Mouse (Mus musculus): ENCODE results near the gene Sh3rf3.

Gene Sh3rf3

GRCm38 (mm10) chr10:59105885-59106284 lies 292.7 kb downstream of the Sh3rf3 start:
- no peak for DNase-seq (ENCODE audit: low read depth, low spot score)

GRCm38 (mm10) chr10:59106644-59107043 lies 293.5 kb downstream of the Sh3rf3 start:
- DNase-seq (ENCODE audit: low read depth, low spot score), result no peak

GRCm38 (mm10) chr10:59109015-59109414 lies 295.9 kb downstream of the Sh3rf3 start:
- DNase-seq (ENCODE audit: low read depth, low spot score), result peak; percentile 20

- DNase-seq (ENCODE audit: low read depth, low spot score), result no peak
Observed at GRCm38 (mm10) chr10:59110386-59110785, 297.2 kb downstream of the Sh3rf3 start.

GRCm38 (mm10) chr10:59112755-59113154 lies 299.6 kb downstream of the Sh3rf3 start:
- no peak for DNase-seq (ENCODE audit: low read depth, low spot score)

- no peak for DNase-seq (ENCODE audit: low read depth, low spot score)
Observed at GRCm38 (mm10) chr10:59113386-59113785, 300.2 kb downstream of the Sh3rf3 start.

GRCm38 (mm10) chr10:59114535-59115291 lies 301.6 kb downstream of the Sh3rf3 start:
- DNase-seq (ENCODE audit: low read depth, low spot score), result no peak

- no peak for DNase-seq (ENCODE audit: low read depth, low spot score)
Observed at GRCm38 (mm10) chr10:59115691-59116090, 302.5 kb downstream of the Sh3rf3 start.

- no peak for DNase-seq (ENCODE audit: low read depth, low spot score)
Observed at GRCm38 (mm10) chr10:59116331-59116730, 303.2 kb downstream of the Sh3rf3 start.

- DNase-seq (ENCODE audit: low read depth, low spot score), result no peak
Observed at GRCm38 (mm10) chr10:59117555-59117954, 304.4 kb downstream of the Sh3rf3 start.

- no peak for DNase-seq (ENCODE audit: low read depth, low spot score)
Observed at GRCm38 (mm10) chr10:59119001-59119400, 305.8 kb downstream of the Sh3rf3 start.

- DNase-seq (ENCODE audit: low read depth, low spot score), result no peak
Observed at GRCm38 (mm10) chr10:59119811-59120210, 306.7 kb downstream of the Sh3rf3 start.

- DNase-seq (ENCODE audit: low read depth, low spot score), result no peak
Observed at GRCm38 (mm10) chr10:59125497-59125896, 312.3 kb downstream of the Sh3rf3 start.

GRCm38 (mm10) chr10:59127637-59128036 lies 314.5 kb downstream of the Sh3rf3 start:
- no peak for DNase-seq (ENCODE audit: low read depth, low spot score)

GRCm38 (mm10) chr10:59131926-59132628 lies 318.9 kb downstream of the Sh3rf3 start:
- DNase-seq (ENCODE audit: low read depth, low spot score), result no peak

- DNase-seq (ENCODE audit: low read depth, low spot score), result no peak
Observed at GRCm38 (mm10) chr10:59133478-59134009, 320.4 kb downstream of the Sh3rf3 start.

GRCm38 (mm10) chr10:59149956-59150383 lies 336.8 kb downstream of the Sh3rf3 start:
- peak; percentile 23 for DNase-seq (ENCODE audit: low read depth, low spot score)

- no peak for DNase-seq (ENCODE audit: low read depth, low spot score)
Observed at GRCm38 (mm10) chr10:59150938-59151657, 337.9 kb downstream of the Sh3rf3 start.

- no peak for DNase-seq (ENCODE audit: low read depth, low spot score)
Observed at GRCm38 (mm10) chr10:59152544-59153081, 339.5 kb downstream of the Sh3rf3 start.

GRCm38 (mm10) chr10:59158627-59159026 lies 345.5 kb downstream of the Sh3rf3 start:
- DNase-seq (ENCODE audit: low read depth, low spot score), result no peak

GRCm38 (mm10) chr10:59162185-59162897 lies 349.2 kb downstream of the Sh3rf3 start:
- DNase-seq (ENCODE audit: low read depth, low spot score), result no peak
